Mouse (Mus musculus) spleen, postnatal 4 days (tissue): ENCODE measurements at regions not wholly inside any gene's neighbourhood (a gene's known extent, or its start where the extent isn't known, plus 50 kb on each side); places are given as distances from the start of the nearest gene placed in this dataset.

Experiments
- DNase-seq, 2 experiments: peaks; one replicate each; pipeline ENCODE4 v3.0.0; 2022; ENCODE audit warnings: low spot score in 2 of 2

DNA sequence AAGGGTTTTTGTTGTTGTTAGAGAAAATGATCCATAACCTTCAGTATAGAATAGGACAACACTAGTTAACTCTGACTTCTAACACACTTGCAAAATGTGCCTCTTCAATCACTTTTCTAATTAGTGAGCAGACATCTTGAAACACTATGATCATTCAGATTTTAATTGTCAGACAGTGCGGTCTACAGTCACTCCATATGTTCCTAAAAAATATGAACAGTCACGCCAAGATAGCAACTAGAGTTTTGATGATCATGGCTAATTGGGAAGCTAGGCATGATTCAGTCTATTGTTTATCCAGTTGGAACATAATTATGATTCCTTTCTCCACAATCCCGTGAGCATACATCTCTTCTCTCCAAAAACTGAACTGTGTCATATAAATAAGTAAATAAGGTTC is 372.1 kb downstream of the Fam198b start:
- no peak for DNase-seq

DNA sequence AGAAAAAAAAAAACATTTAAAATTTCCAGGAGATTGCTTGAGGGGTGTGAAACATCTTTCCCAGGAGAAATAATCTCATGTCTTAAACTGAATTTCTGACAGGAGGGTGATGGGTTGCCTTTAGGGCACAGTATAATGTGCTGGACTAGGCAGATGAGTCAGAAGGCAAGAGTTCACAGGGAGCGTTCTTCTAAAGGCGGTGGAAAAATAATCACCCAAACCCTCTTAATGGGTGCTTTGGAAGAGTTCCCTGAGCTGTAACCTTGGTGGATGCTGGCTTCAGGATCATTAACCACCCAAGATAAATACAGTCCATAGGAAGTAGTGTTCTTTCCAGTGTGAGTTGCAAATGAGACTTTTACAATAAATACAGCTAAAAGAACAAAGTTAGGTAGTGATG is 378.8 kb downstream of the Fam198b start:
- DNase-seq = no peak

GRCm38 (mm10) chr3:80284656-80285055 is 400.3 kb downstream of the Fam198b start:
- no peak for DNase-seq

DNA sequence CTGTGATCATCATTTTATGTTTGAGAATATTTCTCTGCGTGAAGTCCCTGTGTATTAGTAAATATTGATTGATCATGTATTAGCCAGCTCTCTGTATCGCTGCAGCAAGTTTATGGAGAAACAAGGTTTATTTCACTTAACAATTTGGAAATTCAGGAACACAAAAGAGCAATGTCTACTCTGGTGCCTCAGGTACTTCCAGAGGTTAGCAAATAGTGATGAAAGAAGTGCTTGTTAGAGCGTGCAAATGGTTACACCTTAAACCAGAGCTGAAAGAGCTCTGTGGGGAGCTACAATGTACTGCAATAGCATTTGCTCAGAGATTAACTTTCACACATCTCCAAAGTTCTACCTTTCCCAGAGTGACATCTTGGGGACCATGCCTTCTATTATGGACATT is 400.9 kb downstream of the Fam198b start:
- DNase-seq = no peak

- DNase-seq = no peak
These were observed 409.2 kb downstream of the Fam198b start for GRCm38 (mm10) chr3:80293485-80293884.

GRCm38 (mm10) chr3:80307632-80308031 is 423.3 kb downstream of the Fam198b start:
- DNase-seq = no peak

DNA sequence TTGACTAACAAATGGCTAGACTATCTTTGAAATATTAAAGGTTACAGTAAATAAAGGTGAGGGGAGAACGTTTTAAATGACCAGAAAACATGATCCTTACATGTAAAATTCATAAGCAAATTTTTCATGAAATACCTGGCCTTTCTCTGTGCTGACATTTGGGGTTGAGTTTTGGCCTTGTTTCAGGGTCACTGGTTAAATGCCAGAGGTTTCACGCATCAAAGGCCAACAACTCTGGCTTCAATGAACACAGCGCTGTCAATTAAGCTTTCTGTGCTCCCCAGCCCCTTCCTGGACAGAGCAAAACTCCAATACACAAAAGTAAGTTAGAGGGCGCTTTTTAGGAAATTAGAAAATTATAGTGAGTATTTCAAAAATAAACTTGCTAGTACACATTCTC is 425.6 kb downstream of the Fam198b start:
- no peak for DNase-seq

DNA sequence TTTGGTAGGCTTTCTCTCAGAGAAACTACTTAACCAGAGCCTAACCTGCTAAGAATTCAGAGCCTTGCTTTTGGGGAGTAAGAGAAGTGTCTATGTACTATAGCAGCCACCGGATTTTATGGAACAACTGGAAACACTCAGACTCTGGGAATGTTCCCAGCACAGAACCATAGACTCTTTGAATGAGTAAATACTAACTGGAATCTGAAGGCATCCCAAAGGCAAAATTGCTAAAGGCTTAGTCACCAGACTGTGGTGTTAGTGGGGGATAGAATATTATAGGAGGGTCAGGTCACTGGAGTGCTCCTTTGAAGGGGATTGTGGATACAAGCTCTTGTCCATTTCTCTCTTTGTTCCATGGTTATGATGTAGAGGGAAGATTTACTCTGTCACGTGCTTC is 427.4 kb downstream of the Fam198b start:
- DNase-seq = no peak

GRCm38 (mm10) chr3:80322291-80322690 is 438.0 kb downstream of the Fam198b start:
- DNase-seq = no peak

DNA sequence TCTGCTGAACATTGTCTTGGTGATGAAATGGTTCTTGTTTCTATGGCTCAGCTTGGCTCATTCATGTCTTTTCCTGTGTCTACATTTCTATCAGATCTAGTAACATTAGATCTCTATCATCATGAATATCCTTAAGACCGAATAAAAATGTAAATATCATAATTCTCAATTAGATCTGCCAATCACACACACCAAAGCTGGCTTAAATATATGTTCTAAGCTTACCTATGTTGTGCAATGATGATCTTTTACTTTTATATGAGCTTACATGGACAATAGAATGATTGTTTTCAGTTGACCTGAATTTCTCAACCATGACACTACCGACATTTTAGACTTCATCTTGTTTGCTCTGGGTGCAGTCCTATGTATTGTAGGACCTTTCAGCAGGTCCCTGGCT is 440.4 kb downstream of the Fam198b start:
- no peak for DNase-seq

DNA sequence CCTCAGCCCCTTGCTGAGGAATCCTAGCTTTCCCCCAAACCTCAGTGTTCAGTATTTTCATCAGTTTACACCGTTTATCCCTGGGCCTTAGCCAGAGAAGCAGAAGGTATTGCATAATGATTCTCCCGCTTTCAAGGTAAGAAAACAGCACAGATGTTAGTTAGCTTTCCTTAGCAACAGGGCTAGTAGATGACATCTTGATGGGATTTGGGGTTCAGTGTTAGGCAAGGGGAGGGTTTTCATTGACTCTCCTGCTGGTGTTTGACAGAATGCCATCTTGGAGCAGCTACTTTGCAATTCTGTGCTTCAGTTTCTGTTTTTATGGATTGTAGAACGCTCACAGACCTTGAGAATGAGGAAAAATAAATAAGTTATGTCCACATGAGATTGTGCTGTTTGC is 447.4 kb downstream of the Fam198b start:
- no peak for DNase-seq

DNA sequence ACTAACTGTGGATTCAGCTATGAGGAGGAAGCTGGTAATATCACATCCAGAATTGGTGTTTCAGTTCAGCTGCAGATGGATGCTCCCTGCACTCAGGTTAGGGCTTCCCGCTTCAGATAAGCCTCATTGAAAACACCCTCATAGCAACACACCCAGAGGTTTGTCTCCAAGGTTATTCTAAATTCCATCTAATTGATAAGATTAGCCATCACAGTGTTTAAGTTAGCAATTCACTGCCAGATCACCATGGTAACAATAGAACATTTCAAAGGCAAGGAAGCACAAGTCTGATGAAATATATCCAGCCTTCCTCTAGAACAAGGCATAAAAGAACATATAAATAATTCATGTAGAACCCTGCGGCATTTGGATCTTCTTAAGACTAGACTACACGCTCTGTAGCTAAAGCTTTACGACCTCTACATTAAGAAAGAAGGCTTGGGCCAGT is 450.1 kb downstream of the Fam198b start:
- DNase-seq = no peak

- no peak for DNase-seq
These were observed 451.9 kb downstream of the Fam198b start for GRCm38 (mm10) chr3:80336123-80336674.

GRCm38 (mm10) chr3:80367972-80368371 is 434.7 kb downstream of the Gria2 start:
- no peak for DNase-seq

GRCm38 (mm10) chr3:80369214-80369941 is 433.3 kb downstream of the Gria2 start:
- DNase-seq = no peak

GRCm38 (mm10) chr3:80372436-80372835 is 430.2 kb downstream of the Gria2 start:
- no peak for DNase-seq

GRCm38 (mm10) chr3:80385986-80386385 is 416.6 kb downstream of the Gria2 start:
- DNase-seq = no peak

DNA sequence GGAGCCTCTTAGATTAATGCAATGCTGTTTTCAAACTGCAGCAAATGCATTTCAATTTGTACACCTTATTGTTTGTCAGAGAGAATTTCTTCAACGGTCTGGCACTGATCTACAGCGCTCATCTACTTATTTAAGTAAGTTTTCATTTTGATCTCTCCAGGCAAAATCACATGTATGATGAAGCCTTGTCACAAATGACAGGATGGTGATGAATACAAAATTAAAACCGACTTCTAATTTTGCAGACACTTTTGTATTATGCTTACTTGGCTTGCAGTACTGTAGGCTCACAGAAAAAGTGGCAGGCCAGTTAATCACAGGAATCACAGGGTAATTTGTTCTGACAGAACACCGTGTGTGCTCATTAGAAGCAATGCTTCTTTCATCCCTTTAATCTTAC is 406.4 kb downstream of the Gria2 start:
- DNase-seq = no peak

DNA sequence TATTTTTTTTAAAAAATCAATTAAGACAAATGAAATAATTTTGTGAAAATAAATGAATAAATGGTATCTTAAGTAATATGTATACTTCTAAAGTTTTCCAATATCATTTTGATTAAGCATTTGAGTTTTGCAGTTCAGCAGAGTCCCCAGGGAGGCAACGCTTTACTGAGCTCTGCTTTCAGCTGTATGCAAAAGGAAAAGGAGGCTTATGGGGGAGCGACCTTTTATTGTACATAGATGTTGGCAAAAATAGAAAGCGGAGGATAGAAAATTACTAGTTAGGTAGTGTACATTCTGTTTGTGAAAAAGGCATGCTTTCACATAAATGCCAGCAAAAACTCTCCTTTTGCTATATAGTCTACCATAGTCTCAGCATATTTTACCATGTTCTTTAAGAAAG is 382.2 kb downstream of the Gria2 start:
- no peak for DNase-seq

GRCm38 (mm10) chr3:80421461-80421860 is 381.2 kb downstream of the Gria2 start:
- DNase-seq = no peak

DNA sequence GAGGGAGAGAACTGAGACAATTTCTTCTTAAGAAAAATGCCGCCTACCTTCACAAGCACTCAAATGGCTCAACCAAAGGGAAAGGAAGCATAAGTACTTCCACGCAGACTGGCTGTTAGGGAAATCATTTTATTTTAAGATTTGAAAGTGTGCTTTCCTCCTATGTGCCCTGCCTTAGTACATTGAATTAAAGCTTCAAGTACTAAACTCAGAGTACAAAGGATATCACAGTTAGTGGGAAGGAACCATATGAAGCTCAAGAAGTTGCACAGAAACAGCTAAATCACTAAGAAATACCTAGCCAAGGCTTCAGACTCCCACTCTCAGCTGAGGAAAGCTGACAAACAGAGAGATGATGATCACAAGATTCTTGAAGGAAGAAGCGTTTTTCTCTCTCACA is 380.5 kb downstream of the Gria2 start:
- no peak for DNase-seq

GRCm38 (mm10) chr3:80422646-80423045 is 380.0 kb downstream of the Gria2 start:
- no peak for DNase-seq
